Mouse (Mus musculus): ENCODE data around the gene Gm3633. TPM values are rescaled to one million over a fixed set of nuclear protein-coding genes. Genes with fewer than 3 reads are reported as not detected.

Gene Gm3633
- polyA plus RNA-seq (2012; rRNA removed), result not detected in 2 replicates

DNA sequence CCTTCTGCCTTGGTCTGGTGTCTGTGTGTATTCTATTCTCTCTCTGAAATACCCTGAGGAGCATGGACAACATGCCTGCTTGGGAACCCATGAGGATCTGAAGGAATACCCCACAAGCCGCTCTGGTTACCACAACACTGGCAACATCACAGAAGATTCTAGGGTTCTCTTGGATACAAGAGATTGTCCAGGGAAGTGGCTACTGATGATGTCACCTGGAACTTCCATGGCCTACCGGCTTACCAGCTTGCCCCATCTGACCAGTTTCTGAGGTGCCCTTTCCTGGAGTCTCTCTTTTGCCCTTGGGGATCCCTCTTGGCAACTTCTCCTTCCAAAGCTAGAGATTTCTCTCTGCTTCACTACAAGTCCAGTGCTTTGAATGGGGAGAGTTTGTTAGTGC is at the start of gene Gm3633:
Gene Gm3633, minus strand, starts transcription at position 101 of the 400 bp plus-strand sequence.

DNA sequence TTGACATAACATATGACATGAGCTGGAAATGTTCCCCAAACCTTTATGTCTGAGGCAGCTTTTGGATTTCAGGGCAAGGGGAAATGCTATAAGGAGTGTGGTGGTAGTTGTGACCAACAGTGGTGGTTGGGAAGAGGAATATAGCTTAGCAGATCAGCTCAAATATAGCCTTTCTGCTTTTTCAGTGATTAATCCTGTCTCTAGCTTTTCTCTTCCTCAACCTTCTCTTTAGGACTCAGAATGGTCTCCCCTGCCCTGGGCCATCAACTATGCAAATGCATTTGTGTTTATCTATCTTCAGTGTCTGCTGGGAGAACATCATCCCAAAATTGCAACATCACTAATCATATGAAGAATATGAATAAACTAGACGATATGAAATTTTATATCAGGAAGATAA is 13.9 kb upstream of the Gm3633 start, which contains the start of gene Gm10378:
Gene Gm10378, plus strand, starts transcription at position 301 of the 400 bp plus-strand sequence.

DNA sequence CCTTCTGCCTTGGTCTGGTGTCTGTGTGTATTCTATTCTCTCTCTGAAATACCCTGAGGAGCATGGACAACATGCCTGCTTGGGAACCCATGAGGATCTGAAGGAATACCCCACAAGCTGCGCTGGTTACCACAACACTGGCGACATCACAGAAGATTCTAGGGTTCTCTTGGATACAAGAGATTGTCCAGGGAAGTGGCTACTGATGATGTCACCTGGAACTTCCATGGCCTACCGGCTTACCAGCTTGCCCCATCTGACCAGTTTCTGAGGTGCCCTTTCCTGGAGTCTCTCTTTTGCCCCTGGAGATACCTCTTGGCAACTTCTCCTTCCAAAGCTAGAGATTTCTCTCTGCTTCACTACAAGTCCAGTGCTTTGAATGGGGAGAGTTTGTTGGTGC is 41.9 kb downstream of the Gm3633 start, which contains the start of gene Gm17124:
Gene Gm17124, minus strand, starts transcription at position 101 of the 400 bp plus-strand sequence.

Other genes starting within 250 kb of the Gm3633 start
- not detected in 2 replicates for gene Gm8005, start 202.2 kb downstream of the Gm3633 start, polyA plus RNA-seq (2012; rRNA removed)
- not detected in 2 replicates for gene Gm8011, start 178.0 kb downstream of the Gm3633 start, polyA plus RNA-seq (2012; rRNA removed)
- gene Gm8020, start 139.6 kb downstream of the Gm3633 start, polyA plus RNA-seq (2012; rRNA removed), result not detected in 2 replicates
- gene Gm8024, start 117.6 kb downstream of the Gm3633 start, polyA plus RNA-seq (2012; rRNA removed), result not detected in 2 replicates
- gene Gm17124, start 42.0 kb downstream of the Gm3633 start, polyA plus RNA-seq (2012; rRNA removed), result not detected in 2 replicates
- gene Gm10378, start 14.0 kb upstream of the Gm3633 start, polyA plus RNA-seq (2012; rRNA removed), result not detected in 2 replicates
- not detected in 2 replicates for gene Gm3015, start 126.9 kb upstream of the Gm3633 start, polyA plus RNA-seq (2012; rRNA removed)
- gene Gm10377, start 156.1 kb upstream of the Gm3633 start, polyA plus RNA-seq (2012; rRNA removed), result not detected in 2 replicates
- not detected in 2 replicates for gene Gm21977, start 211.6 kb upstream of the Gm3633 start, polyA plus RNA-seq (2012; rRNA removed)

Data from central nervous system, embryonic 14 days (tissue).